Mouse (Mus musculus) spleen, postnatal 14 days (tissue): ENCODE results near the gene Lsm7.

Source experiments
- DNase-seq, 2 experiments: peaks; one replicate each; pipeline ENCODE4 v3.0.0; 2021 to 2022; ENCODE audit warnings: low spot score in 2 of 2

Gene Lsm7

GRCm38 (mm10) chr10:80813366-80813765 is 41.6 kb downstream of the Lsm7 start, which contains the start of gene Jsrp1:
Jsrp1 (minus strand) TSS chr10:80813498.
- DNase-seq: no peak

- no peak for DNase-seq
Measured at GRCm38 (mm10) chr10:80812391-80813041, 42.5 kb downstream of the Lsm7 start.

- no peak for DNase-seq
Measured at GRCm38 (mm10) chr10:80810084-80810483, 44.9 kb downstream of the Lsm7 start.

- DNase-seq: no peak
Measured at GRCm38 (mm10) chr10:80808985-80809632, 45.9 kb downstream of the Lsm7 start.

- DNase-seq: no peak
Measured at GRCm38 (mm10) chr10:80808099-80808984, 46.7 kb downstream of the Lsm7 start.

- peak in 1 of 2 experiments; percentile 36 for DNase-seq
Measured at GRCm38 (mm10) chr10:80807057-80807627, 47.9 kb downstream of the Lsm7 start.

- no peak for DNase-seq
Measured at GRCm38 (mm10) chr10:80806341-80807056, 48.5 kb downstream of the Lsm7 start.

GRCm38 (mm10) chr10:80805925-80806324 is 49.1 kb downstream of the Lsm7 start:
- peak; percentile 68 to 83 for DNase-seq

- DNase-seq: no peak
Measured at GRCm38 (mm10) chr10:80805322-80805721, 49.7 kb downstream of the Lsm7 start.

- DNase-seq: no peak
Measured at GRCm38 (mm10) chr10:80804916-80805315, 50.1 kb downstream of the Lsm7 start, which contains the start of gene Amh. Amh (plus strand) TSS chr10:80805243.

GRCm38 (mm10) chr10:80804340-80804739 is 50.7 kb downstream of the Lsm7 start:
- DNase-seq: no peak

- DNase-seq: no peak
Measured at GRCm38 (mm10) chr10:80802996-80803395, 52.0 kb downstream of the Lsm7 start.
